Mouse (Mus musculus): ENCODE data around the gene Micall2.

GRCm38 (mm10) chr5:139726186-139726585 is 9.9 kb downstream of the Micall2 start:
- TF ChIP-seq CTCF (IDR thresholded peaks at IDR 0.05; ENCODE audit: low read depth, low read length) (no peak), POLR2A (IDR thresholded peaks at IDR 0.05; ENCODE audit: insufficient read depth, low read length) (no peak)
